Mouse (Mus musculus) heart, adult 8-10 months (tissue): ENCODE data around the gene Zfp825. TPM values are rescaled to one million over a fixed set of nuclear protein-coding genes. Genes with fewer than 3 reads are reported as not detected.
"Not testable (repeated sequence)": the region's sequence is repeated elsewhere in the genome, so short reads cannot be mapped to it uniquely, and the experiment has no call there.

ENCODE experiments used
- DNase-seq: peaks from one replicate; pipeline ENCODE4 v3.0.0; 2022; ENCODE audit warnings: low spot score
- total RNA-seq, 4 experiments: library from RNA; stranded (reverse); gene quantifications; 2 replicates each; pipeline ENCODE4 v1.2.4; 2022

Gene Zfp825
- 1 to 10 TPM; 5.4 to 7.4 (median 5.9) TPM for total RNA-seq

DNA sequence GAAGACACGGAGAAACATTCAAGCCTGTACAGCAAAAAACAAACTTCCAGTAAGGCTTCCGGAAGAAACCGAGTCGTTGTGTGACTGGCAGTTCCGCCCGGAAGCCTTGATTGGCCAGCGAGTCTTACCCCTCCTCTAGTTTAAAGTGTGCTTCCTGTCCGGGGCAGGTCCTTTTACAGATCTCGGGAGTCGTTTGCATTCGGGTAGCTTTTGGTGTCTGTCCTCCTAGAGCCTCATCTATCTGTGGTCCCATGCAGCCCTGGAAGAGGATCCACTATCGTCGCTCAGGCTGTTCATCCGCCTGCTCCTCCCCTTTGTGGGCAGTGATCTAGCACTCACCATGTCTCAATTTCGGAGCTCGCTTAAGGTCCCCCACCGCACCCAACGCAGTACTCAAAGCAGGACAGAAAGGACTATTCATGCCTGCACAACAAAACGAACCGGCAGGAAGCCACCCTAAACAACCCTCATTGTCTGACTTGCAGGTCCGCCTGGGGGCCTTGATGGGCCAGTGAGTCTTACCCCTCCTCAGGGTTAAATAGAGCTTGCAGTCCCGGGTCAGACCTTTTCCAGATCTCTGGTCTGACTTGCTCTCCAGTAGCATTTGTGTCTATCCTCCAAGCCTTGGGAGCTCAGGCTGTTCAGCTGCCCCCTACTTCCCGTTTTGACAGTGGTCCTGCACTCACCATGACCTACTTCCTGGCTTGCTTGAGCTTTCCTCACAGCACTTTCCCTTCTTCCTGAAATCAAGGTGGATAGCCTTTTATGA is at the start of gene Zfp825:
Gene Zfp825, minus strand, starts transcription at position 82 of the 769 bp plus-strand sequence.
- peak; percentile 74 for DNase-seq

DNA sequence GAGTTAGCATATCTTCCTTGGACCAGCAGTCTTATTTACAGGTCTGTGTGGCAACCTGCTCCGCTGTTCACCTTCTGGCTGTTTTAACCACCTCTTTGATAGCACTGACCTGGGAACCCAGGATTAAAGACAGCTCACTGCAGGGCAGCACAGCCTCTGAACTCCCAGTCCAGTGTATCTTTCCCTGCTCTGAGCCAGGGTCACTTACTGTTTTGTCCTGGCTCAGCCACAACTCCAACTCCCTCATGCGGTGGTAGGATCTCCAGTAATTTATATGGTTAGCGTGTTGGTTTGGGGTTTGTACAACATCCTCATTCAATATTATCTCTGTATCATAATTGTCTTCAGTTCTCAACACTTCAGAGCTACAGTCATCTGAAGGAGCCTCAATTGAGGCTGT is 41.6 kb upstream of the Zfp825 start:
- not testable (repeated sequence) for DNase-seq

DNA sequence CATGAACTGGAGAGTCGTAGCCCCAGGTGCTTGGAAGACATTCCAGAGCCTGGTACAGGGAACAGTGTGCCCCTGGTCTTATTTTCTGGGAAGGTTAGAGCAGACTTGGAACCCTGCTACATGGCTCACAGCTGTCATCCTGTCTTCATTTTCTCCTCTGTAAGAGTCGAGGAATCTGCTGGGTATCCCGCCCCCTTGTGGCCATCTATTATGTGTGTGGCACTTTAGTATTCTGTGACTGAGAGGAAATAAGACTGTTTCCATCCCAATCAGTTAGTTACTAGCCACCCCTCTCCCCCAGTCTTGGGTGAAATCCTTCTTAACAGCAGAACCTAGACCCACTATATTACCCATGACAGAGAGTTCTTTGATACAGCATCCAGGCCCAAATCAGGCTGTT is 41.1 kb upstream of the Zfp825 start:
- peak; percentile 26 for DNase-seq

DNA sequence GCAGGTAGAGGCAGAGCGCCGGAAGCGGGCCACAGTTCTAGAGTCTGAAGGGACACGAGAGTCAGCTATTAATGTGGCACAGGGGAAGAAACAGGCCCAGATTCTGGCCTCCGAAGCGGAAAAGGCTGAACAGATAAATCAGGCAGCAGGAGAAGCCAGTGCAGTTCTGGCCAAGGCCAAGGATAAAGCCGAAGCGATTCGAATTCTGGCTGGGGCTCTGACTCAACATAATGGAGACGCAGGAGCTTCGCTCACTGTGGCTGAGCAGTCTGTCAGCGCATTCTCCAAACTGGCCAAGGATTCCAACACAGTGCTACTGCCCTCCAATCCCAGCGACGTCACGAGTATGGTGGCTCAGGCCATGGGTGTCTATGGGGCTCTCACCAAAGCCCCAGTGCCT is 40.3 kb upstream of the Zfp825 start:
- DNase-seq, result no peak

DNA sequence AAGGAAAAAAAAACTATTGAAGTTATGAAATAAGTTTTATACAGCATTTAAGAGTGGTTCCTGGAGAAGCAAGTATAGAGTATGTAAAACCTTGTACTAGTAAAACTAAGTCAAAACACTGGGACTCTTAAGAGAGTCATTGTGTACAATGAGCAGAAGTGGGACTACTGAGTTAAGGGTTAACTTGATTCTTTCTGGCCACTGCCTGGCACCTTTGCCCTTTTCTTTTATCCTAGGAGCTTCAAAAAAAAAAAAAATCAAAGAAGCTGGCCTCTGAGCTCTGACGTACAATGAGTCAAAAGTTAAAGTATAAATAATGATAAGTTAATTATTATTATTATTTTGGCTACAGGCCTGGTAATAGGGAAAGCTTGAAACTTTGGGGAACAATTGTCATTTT is 37.5 kb upstream of the Zfp825 start:
- not testable (repeated sequence) for DNase-seq

DNA sequence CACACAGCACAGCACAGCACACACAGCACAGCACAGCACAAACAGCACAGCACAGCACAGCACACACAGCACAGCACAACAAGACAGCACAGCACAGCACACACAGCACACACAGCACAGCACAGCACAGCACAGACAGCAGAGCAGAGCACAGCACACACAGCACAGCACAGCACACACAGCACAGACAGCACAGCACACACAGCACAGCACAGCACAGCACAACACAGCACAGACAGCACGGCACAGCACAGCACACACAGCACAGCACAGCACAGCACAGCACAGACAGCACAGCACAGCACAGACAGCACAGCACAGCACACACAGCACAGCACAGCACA is 35.6 kb upstream of the Zfp825 start:
- not testable (repeated sequence) for DNase-seq

DNA sequence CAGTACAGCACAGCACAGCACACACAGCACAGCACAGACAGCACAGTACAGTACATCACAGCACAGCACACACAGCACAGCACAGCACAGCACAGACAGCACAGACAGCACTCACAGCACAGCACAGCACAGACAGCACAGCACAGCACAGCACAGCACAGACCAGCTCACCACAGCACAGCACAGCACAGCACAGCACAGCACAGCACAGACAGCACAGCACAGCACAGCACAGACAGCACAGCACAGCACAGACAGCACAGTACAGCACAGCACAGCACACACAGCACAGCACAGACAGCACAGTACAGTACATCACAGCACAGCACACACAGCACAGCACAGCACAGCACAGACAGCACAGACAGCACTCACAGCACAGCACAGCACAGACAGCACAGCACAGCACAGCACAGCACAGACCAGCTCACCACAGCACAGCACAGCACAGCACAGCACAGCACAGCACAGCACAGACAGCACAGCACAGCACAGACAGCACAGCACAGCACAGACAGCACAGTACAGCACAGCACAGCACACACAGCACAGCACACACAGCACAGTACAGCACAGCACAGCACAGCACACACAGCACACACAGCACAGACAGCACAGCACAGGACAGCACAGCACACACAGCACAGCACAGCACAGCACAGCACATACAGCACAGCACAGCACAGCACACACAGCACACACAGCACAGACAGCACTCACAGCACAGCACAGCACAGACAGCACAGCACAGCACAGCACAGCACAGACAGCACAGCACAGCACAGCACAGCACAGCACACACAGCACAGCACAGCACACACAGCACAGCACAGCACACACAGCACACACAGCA is 35.0 kb upstream of the Zfp825 start:
- DNase-seq, result not testable (repeated sequence)

DNA sequence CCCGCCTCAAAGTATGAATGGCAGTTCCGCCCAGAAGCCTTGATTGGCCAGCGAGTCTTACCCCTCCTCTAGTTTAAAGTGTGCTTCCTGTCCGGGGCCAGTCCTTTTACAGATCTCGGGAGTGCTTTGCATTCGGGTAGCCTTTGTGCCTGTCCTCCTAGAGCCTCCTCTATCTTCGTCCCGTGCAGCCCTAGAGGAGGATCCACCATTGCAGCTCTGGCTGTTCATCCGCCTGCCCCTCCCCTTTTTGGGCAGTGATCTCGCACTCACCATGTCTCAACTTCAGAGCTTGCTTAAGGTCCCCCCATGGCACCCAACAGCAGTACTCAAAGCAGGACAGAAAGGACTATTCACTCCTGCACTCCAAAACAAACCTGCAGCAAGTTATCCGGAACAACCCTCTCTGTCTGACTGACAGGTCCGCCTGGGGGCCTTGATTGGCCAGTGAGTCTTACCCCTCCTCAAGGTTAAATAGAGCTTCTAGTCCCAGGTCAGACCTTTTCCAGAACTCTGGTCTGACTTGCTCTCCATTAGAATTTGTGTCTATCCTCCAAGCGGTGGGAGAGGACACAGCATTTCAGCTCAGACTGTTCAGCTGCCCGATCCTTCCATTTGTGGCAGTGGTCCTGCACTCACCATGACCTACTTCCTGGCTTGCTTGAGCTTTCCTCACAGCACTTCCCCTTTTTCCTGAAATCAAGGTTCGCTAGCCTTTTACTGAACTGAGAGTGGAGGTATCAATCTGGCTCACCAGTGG is 28.9 kb upstream of the Zfp825 start:
- peak; percentile 86 for DNase-seq

DNA sequence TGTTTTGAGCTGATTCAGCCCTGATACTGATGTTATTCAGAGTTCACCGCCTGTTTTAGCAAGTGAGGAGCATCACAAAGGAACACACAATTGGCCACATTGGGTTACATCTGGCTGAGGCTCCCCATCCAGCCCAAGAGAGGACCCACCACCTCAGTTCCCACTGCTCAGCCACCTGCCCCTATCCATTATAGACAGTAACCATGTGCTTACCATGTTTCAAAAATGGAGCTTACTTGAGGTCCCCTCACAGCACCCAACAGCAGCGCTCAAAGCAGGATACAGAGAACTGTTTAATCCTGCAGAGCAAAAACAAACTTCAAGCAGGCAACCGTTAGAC is 28.3 kb upstream of the Zfp825 start:
- DNase-seq, result not testable (repeated sequence)

DNA sequence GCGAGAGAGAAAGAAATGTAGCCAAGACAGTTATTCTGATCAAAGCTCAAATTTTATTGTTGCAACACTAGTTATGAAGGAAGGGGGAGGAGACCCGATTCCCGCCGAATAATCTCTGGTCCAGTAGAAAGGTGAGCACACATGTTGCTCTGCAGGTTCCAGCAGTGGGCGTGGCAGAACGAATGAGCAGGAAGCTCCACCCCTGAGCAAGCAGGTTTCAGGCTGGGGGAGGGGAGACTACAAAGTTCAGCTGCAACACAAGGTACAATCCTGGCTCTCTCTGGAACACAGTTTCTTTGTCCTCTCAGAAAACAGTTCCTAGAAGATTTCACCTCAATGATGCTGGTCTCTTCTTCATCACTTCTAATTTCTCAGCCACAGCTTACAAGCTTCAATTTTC is 14.2 kb upstream of the Zfp825 start:
- DNase-seq, result not testable (repeated sequence)

DNA sequence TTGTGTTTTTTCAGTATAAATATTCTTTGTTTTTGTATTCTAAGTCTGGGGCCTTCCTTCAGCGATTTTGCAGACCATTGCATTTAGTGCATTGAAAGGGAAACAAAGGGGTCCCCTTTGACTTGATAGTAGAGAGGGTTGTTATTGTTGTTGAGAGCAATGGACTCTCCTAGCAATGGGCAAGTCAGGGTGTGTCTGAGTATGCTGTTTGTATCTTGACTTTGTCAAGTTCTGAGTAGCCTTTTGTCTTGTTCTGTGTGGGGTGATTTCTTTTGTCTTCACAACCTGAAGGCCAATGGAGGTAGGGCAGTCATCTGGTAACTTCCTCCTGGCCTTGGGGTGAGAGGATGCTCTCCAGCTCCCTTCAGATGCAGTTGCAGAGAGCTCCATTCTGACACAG is 9.1 kb upstream of the Zfp825 start:
- DNase-seq, result not testable (repeated sequence)

DNA sequence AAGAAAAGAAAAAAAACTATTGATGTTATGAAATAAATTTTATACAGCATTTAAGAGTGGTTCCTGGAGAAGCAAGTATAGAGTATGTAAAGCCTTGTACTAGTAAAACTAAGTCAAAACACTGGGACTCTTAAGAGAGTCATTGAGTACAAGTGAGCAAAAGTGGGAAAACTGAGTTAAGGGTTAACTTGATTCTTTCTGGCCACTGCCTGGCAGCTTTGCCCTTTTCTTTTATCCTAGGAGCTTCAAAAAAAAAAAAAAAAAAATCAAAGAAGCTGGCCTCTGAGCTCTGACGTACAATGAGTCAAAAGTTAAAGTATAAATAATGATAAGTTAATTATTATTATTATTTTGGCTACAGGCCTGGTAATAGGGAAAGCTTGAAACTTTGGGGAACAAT is 5.9 kb upstream of the Zfp825 start:
- DNase-seq, result not testable (repeated sequence)

DNA sequence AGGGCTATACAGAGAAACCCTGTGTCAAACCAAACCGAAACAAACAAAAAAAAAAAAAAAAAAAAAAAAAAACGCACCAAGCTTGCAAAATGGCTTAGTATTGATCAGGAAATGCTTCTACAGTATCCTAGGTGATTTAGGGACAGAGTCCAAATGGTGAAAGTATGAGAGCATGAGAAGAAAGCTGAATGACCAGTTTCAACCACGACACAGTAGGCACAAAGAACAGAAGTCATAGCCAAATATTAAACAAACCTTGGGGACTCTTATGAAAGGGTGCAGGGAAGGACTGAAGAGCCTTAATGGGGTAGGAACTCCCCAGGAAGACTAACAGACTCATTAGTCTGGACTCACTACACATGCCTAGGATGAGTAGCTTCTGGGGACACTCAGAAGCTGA is 9.5 kb downstream of the Zfp825 start:
- not testable (repeated sequence) for DNase-seq

DNA sequence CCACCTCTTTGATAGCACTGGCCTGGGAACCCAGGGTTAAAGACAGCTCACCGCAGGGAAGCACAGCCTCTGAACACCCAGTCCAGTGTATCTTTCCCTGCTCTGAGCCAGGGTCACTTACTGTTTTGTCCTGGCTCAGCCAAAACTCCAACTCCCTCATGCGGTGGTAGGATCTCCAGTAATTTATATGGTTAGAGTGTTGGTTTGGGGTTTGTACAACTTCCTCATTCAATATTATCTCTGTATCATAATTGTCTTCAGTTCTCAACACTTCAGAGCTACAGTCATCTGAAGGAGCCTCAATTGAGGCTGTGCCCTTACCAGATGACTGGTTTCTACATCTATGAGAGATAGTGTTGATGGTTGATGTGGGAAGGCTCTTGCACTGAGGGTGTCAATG is 22.3 kb downstream of the Zfp825 start:
- not testable (repeated sequence) for DNase-seq

DNA sequence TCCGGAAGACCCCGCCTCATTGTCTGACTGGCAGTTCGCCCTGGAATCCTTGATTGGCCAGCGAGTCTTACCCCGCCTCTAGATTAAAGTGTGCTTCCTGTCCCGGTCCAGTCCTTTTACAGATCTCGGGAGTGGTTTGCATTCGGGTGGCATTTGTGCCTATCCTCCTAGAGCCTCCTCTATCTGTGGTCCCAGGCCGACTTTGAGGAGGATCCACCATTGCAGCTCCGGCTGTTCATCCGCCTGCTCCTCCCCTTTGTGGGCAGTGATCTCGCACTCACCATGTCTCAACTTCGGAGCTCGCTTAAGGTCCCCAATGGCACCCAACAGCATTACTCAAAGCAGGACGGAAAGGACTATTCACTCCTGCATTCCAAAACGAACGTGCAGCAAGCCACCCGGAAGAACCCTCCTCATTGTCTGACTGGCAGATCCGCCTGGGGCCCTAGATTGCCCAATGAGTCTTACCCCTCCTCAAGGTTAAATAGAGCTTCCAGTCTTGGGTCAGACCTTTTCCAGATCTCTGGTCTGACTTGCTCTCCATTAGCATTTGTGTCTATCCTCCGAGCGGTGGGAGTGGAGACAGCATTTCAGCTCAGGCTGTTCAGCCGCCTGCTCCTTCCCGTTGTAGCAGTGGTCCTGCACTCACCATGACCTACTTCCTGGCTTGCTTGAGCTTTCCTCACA is 30.9 kb downstream of the Zfp825 start:
- peak; percentile 83 for DNase-seq

DNA sequence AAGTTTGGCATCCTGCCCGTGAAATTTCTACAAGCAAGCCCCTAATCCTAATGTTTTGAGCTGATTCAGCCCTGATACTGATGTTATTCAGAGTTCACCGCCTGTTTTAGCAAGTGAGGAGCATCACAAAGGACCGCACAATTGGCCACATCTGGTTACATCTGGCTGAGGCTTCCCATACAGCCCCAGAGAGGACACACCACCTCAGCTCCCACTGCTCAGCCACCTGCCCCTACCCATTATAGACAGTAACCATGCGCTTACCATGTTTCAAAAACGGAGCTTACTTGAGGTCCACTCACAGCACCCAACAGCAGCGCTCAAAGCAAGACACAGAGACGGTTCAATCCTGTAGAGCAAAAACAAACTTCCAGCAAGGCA is 31.5 kb downstream of the Zfp825 start:
- DNase-seq, result not testable (repeated sequence)

DNA sequence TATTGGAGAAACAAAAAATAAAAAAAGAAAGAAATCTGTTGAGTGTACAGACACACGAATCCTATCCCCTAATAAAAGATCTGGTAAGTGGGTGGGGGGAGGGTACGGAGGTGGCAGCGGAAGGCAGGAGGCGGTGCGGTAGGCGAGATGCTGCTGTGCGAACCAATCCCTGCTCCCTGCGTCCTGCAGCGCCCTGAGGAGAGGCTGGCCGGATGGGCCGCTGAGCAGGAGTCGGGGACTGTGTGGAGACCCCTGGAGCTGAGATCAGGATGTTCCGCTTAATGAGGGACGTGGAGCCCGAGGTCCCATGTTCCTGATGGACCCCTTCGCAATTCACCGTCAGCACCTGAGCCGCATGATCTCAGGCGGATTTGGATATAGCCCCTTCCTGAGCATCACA is 53.9 kb downstream of the Zfp825 start:
- no peak for DNase-seq
